Mouse (Mus musculus): ENCODE measurements at regions not wholly inside any gene's neighbourhood (a gene's known extent, or its start where the extent isn't known, plus 50 kb on each side); places are given as distances from the start of the nearest gene placed in this dataset.
A peak's percentile ranks its signal among the peaks of the same experiment; 100 is the strongest.
"Not testable (repeated sequence)": the region's sequence is repeated elsewhere in the genome, so short reads cannot be mapped to it uniquely, and the experiment has no call there.

GRCm38 (mm10) chr3:16130385-16130784, 124.1 kb upstream of the Gm5150 start:
- no peak for DNase-seq (ENCODE audit: low read depth, low spot score)

GRCm38 (mm10) chr3:16125346-16125915, 119.2 kb upstream of the Gm5150 start:
- DNase-seq (ENCODE audit: low read depth, low spot score) = not testable (repeated sequence)

GRCm38 (mm10) chr3:16115944-16116343, 109.7 kb upstream of the Gm5150 start:
- DNase-seq (ENCODE audit: low read depth, low spot score) = no peak

- DNase-seq (ENCODE audit: low read depth, low spot score) = no peak
Observed at GRCm38 (mm10) chr3:16107492-16107891, 101.3 kb upstream of the Gm5150 start.

GRCm38 (mm10) chr3:16105080-16105479, 98.8 kb upstream of the Gm5150 start:
- DNase-seq (ENCODE audit: low read depth, low spot score) = no peak

GRCm38 (mm10) chr3:16103180-16103579, 96.9 kb upstream of the Gm5150 start:
- no peak for DNase-seq (ENCODE audit: low read depth, low spot score)

GRCm38 (mm10) chr3:16086550-16086949, 80.3 kb upstream of the Gm5150 start:
- peak; percentile 19 for DNase-seq (ENCODE audit: low read depth, low spot score)

GRCm38 (mm10) chr3:16085288-16085687, 79.1 kb upstream of the Gm5150 start:
- no peak for DNase-seq (ENCODE audit: low read depth, low spot score)

GRCm38 (mm10) chr3:16079178-16079577, 72.9 kb upstream of the Gm5150 start:
- DNase-seq (ENCODE audit: low read depth, low spot score) = no peak

GRCm38 (mm10) chr3:16071906-16072305, 65.7 kb upstream of the Gm5150 start:
- DNase-seq (ENCODE audit: low read depth, low spot score) = no peak

GRCm38 (mm10) chr3:16070963-16071362, 64.7 kb upstream of the Gm5150 start:
- no peak for DNase-seq (ENCODE audit: low read depth, low spot score)

- DNase-seq (ENCODE audit: low read depth, low spot score) = not testable (repeated sequence)
Observed at GRCm38 (mm10) chr3:16057709-16058108, 51.5 kb upstream of the Gm5150 start.
